ENCODE assay signal across 7 mouse cellular contexts in the genomic region with DNA sequence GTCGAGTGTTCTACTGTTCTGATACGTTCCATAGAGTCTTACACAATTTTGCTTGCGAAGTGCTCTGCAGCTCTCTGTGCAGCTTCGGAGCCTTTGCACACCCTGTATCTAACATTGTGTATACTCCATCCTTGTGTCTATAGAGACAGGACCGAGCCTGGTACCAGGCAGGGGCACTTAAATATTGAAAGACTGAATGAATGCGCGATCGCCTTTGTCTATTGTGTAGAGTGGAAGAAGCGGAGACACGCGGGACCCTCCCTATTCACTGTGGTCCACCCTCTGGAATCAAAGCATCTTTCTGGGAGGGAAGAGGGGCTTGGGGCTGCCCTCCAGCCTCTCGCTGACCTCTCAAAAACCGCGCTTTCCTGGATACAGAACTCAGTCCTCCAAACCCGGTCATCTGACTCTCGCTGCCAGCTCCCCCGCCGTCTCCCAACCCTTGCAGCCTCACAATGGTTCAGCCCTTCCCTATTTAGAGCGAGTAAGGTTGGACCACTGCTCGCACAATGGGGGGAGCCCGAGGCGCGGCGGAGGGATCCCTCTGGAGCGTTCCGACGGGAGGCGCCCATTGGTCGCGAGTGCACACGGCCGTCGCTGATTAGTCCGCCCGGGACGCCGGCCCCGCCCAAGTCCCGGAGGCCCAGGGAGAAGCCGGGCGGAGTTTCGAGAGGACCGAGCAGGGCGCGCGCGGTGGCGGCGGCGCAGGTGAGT. TPM values are rescaled to one million over a fixed set of nuclear protein-coding genes. Genes with fewer than 3 reads are reported as not detected.
DNase-seq lines count a peak whose midpoint lies in the region; ATAC-seq lines count a peak whose summit lies in the region.

Gipc1 (plus strand) TSS at position 648 of the 714 bp plus-strand sequence.

- H3K9ac ChIP-seq in embryonic facial prominence, embryonic 12.5 days: peak within 1 kb of the TSS; percentile 87
- H3K9ac ChIP-seq in limb, embryonic 11.5 days (ENCODE audit: low read length): peak within 1 kb of the TSS; percentile 70
- H3K9ac ChIP-seq in midbrain, embryonic 14.5 days (replicated peaks; ENCODE audit: low read length): peak within 1 kb of the TSS; percentile 77

- peaks cover 3% of the 10 kb centered on the region; the same call in 1 of the 2 replicates for H3K36me3 ChIP-seq in embryonic facial prominence, embryonic 12.5 days
- no peaks in the 10 kb centered on the region for H3K36me3 ChIP-seq in limb, embryonic 11.5 days (ENCODE audit: control insufficient read depth, insufficient read depth, low read length)
- no peaks in the 10 kb centered on the region; the same call in 1 of the 2 replicates for H3K36me3 ChIP-seq in midbrain, embryonic 14.5 days (ENCODE audit: control insufficient read depth, insufficient read depth, low read length)

- H3K9me3 ChIP-seq in embryonic facial prominence, embryonic 12.5 days: no peaks in the 10 kb centered on the region
- no peaks in the 10 kb centered on the region for H3K9me3 ChIP-seq in limb, embryonic 11.5 days (ENCODE audit: control insufficient read depth, low read length)
- no peaks in the 10 kb centered on the region for H3K9me3 ChIP-seq in midbrain, embryonic 14.5 days (ENCODE audit: control insufficient read depth, low read length)

- H3K4me2 ChIP-seq in embryonic facial prominence, embryonic 12.5 days (replicated peaks): peak within 1 kb of the TSS; percentile 95
- H3K4me2 ChIP-seq in limb, embryonic 11.5 days (ENCODE audit: low read depth, severe bottlenecking): peak within 1 kb of the TSS; percentile 92
- H3K4me2 ChIP-seq in midbrain, embryonic 14.5 days (ENCODE audit: low read length): peak within 1 kb of the TSS; percentile 95

- peak; percentile 96 for ATAC-seq in embryonic facial prominence, embryonic 12.5 days (ENCODE audit: insufficient number of reproducible peaks, insufficient read depth, low FRiP score, low TSS enrichment)
- ATAC-seq in limb, embryonic 11.5 days (ENCODE audit: insufficient number of reproducible peaks, low FRiP score, low TSS enrichment, low read depth): peak; percentile 94
- ATAC-seq in midbrain, embryonic 14.5 days (ENCODE audit: low FRiP score, low TSS enrichment): peak; percentile 96

- H3K4me3 ChIP-seq in embryonic facial prominence, embryonic 12.5 days: peak within 1 kb of the TSS; percentile 91
- H3K4me3 ChIP-seq in limb, embryonic 11.5 days (ENCODE audit: low read depth, low read length): peak within 1 kb of the TSS; percentile 76
- peak within 1 kb of the TSS; percentile 69 for H3K4me3 ChIP-seq in midbrain, embryonic 14.5 days (replicated peaks; ENCODE audit: low read depth, low read length)

- peak within 1 kb of the TSS; percentile 90 for H3K27ac ChIP-seq in embryonic facial prominence, embryonic 12.5 days
- H3K27ac ChIP-seq in limb, embryonic 11.5 days (replicated peaks; ENCODE audit: low read depth, low read length): peak within 1 kb of the TSS; percentile 76
- H3K27ac ChIP-seq in midbrain, embryonic 14.5 days (replicated peaks; ENCODE audit: low read depth, low read length): peak within 1 kb of the TSS; percentile 92

- H3K27me3 ChIP-seq in embryonic facial prominence, embryonic 12.5 days: no peaks in the 10 kb centered on the region
- no peaks in the 10 kb centered on the region for H3K27me3 ChIP-seq in limb, embryonic 11.5 days (ENCODE audit: control insufficient read depth, insufficient read depth, low read length)
- no peaks in the 10 kb centered on the region for H3K27me3 ChIP-seq in midbrain, embryonic 14.5 days (ENCODE audit: control insufficient read depth, insufficient read depth, low read length)

- WGBS in embryonic facial prominence, embryonic 12.5 days: 5% methylated on average over 50 of the region's 50 CpGs
- 6% methylated on average over 49 of the region's 50 CpGs for WGBS in limb, embryonic 11.5 days
- 4% methylated on average over 45 of the region's 50 CpGs for WGBS in midbrain, embryonic 14.5 days

- H3K4me1 ChIP-seq in embryonic facial prominence, embryonic 12.5 days: peaks cover 11% of the 10 kb centered on the region
- peaks cover 7% of the 10 kb centered on the region; the same call in 1 of the 2 replicates for H3K4me1 ChIP-seq in limb, embryonic 11.5 days (ENCODE audit: control insufficient read depth, insufficient read depth, low read length)
- peaks cover 11% of the 10 kb centered on the region for H3K4me1 ChIP-seq in midbrain, embryonic 14.5 days (ENCODE audit: control insufficient read depth, insufficient read depth, low read length)

- DNase-seq in adrenal gland, postnatal 25 days: peak; percentile 95
- peak; percentile 100 for DNase-seq in heart, adult 11 months
- DNase-seq in kidney, adult 18-20 months: peak; percentile 94
- peak; percentile 98 for DNase-seq in limb, embryonic 11.5 days (ENCODE audit: low spot score)
- DNase-seq in midbrain, embryonic 14.5 days: peak; percentile 99
- DNase-seq in spleen, adult 18-20 months: peak; percentile 91 to 92

RNA-seq across cellular contexts. Expression of gene Gipc1, which starts in this region (rescaled TPM):
- total RNA-seq in adrenal gland, postnatal 25 days (2021): 42.3 and 48.8 TPM in 2 replicates
- polyA plus RNA-seq in embryonic facial prominence, embryonic 12.5 days (2016; fragmentation: Nextera tagmentation; extraction: Ambion mirVana): 207 and 212 TPM in 2 replicates
- polyA plus RNA-seq in limb, embryonic 11.5 days (2014; fragmentation: Nextera tagmentation; extraction: Ambion mirVana): 163 and 178 TPM in 2 replicates
- 106 and 116 TPM in 2 replicates for polyA plus RNA-seq in midbrain, embryonic 14.5 days (2014; fragmentation: Nextera tagmentation; extraction: Ambion mirVana)

Comparison
In these comparisons a context has a peak if more than half of its experiments do, and no peak if none do; other contexts are left out.
1. Peak in every context shown above with its lines: DNase-seq, ATAC-seq, H3K4me3 ChIP-seq and H3K27ac ChIP-seq.